Mouse (Mus musculus) heart, adult 2 months (tissue): Measurements from ENCODE around the gene Hoxb4. TPM values are rescaled to one million over a fixed set of nuclear protein-coding genes. Genes with fewer than 3 reads are reported as not detected.

Source experiments
- DNase-seq, 2 experiments: peaks; one replicate each; pipeline ENCODE4 v3.0.0; 2021
- H3K27ac ChIP-seq: fragments of 200-600 bp; 2 replicates; pipeline ENCODE4 v1.8.1; 2022
- H3K27me3 ChIP-seq: fragments of 200-500 bp; 2 replicates; pipeline ENCODE4 v1.6.1; 2012; ENCODE audit warnings: mild to moderate bottlenecking, low read length, inconsistent platforms, mixed read lengths; ENCODE audit not compliant: control insufficient read depth, insufficient read depth
- H3K36me3 ChIP-seq: fragments of 200-500 bp; 2 replicates; pipeline ENCODE4 v1.6.1; 2012; ENCODE audit warnings: low read length, inconsistent platforms; ENCODE audit not compliant: control insufficient read depth, insufficient read depth
- H3K4me1 ChIP-seq: fragments of 200-500 bp; 2 replicates; pipeline ENCODE4 v1.6.1; 2011; ENCODE audit warnings: low read length; ENCODE audit not compliant: control insufficient read depth, insufficient read depth
- H3K4me3 ChIP-seq: fragments of 200-600 bp; 2 replicates; pipeline ENCODE4 v1.8.1; 2022
- H3K79me2 ChIP-seq: fragments of 200-500 bp; replicated peaks from 2 replicates; pipeline ENCODE4 v1.6.1; 2012; ENCODE audit warnings: mild to moderate bottlenecking, inconsistent platforms, low read length, moderate library complexity, mixed read lengths; ENCODE audit not compliant: control insufficient read depth, insufficient read depth
- H3K9ac ChIP-seq: fragments of 200-500 bp; 2 replicates; pipeline ENCODE4 v1.6.1; 2012; ENCODE audit warnings: low read depth, mild to moderate bottlenecking, control low read depth, inconsistent platforms, low read length, mixed read lengths
- CTCF ChIP-seq: fragments of 200-600 bp; IDR thresholded peaks from 2 replicates; pipeline ENCODE4 v1.8.1; 2022; ENCODE audit warnings: antibody characterized with exemption, mild to moderate bottlenecking, moderate library complexity
- EP300 ChIP-seq: fragments of 200-500 bp; IDR thresholded peaks from 2 replicates; pipeline ENCODE4 v1.6.1; 2011; ENCODE audit warnings: low read depth, low read length, control low read depth; ENCODE audit not compliant: insufficient read depth
- POLR2A ChIP-seq: fragments of 200-500 bp; IDR thresholded peaks from 2 replicates; pipeline ENCODE4 v1.6.1; 2011; ENCODE audit warnings: mild to moderate bottlenecking, low read depth, low read length, control low read depth; ENCODE audit not compliant: insufficient read depth
- WGBS: fragments of 180-500 bp; shearing (Covaris S2); methylation state at CpG from one replicate; pipeline ENCODE4 v1.1.7; 2018; 5-methylcytosine and 5-hydroxymethylcytosine counted together
- intact Hi-C: fragments of 180-260 bp; cut with DNase I; formaldehyde crosslinking; loops from one replicate; pipeline ENCODE4 v1.15.1; 2025
- microRNA-seq, 2 experiments: library from miRNA; unstranded; fragments of <30 nt; microRNA quantifications; one replicate each; pipeline ENCODE4 v1.2.0; 2021
- polyA plus RNA-seq: library from polyadenylated mRNA; depleted of rRNA; stranded (reverse); fragments of >200 nt; gene quantifications from 2 replicates; pipeline ENCODE4 v1.2.3, GENCODE M21; 2012; rRNA removed
- total RNA-seq, 2 experiments: library from RNA; stranded (reverse); gene quantifications; 2 replicates each; pipeline ENCODE4 v1.2.3; 2021

The Hoxb4 gene
- total and polyA plus RNA-seq, 3 experiments, result 0.63 to 1.1 (median 0.75) TPM

- Histone ChIP-seq H3K27me3 (peaks cover 22% of the 10 kb centered on the region), H3K27ac (no peak overlapping the region), H3K4me3 (no peak overlapping the region), H3K4me1 (no peaks in the 10 kb centered on the region), H3K79me2 (no peaks in the 10 kb centered on the region), H3K9ac (no peak overlapping the region), H3K36me3 (no peaks in the 10 kb centered on the region)
- WGBS, result 16% methylated on average over 5 of the region's 5 CpGs
- DNase-seq, result no peak
- intact Hi-C loops, result loop anchor here (5.0 kb wide), 1 partner anchor 39 kb away; no protein-coding TSS in a partner anchor
- no peak for TF ChIP-seq EP300
- TF ChIP-seq POLR2A, result no peak
- TF ChIP-seq CTCF, result no peak
These were observed 50.6 kb downstream of the Hoxb4 start for GRCm38 (mm10) chr11:96368686-96369085.

GRCm38 (mm10) chr11:96369140-96369539, 51.1 kb downstream of the Hoxb4 start:
- Histone ChIP-seq H3K27ac (no peak overlapping the region), H3K9ac (no peak overlapping the region), H3K4me1 (no peaks in the 10 kb centered on the region), H3K4me3 (no peak overlapping the region), H3K36me3 (no peaks in the 10 kb centered on the region), H3K79me2 (no peaks in the 10 kb centered on the region), H3K27me3 (peaks cover 21% of the 10 kb centered on the region)
- intact Hi-C loops, result loop anchor here (5.0 kb wide), 1 partner anchor 38 kb away; no protein-coding TSS in a partner anchor
- TF ChIP-seq POLR2A (no peak), EP300 (no peak), CTCF (no peak)
- DNase-seq, result no peak
- 41% methylated on average over 7 of the region's 7 CpGs for WGBS

Small RNA genes lying within 50 kb of the gene (microRNA-seq; reads per million reads assigned to microRNA genes)
- gene Mir10a, result 1,670 to 2,301 reads per million in 2 experiments

Other genes starting within 250 kb of the Hoxb4 start
- 1,000 to 10,000 TPM; 3,096 to 3,522 TPM for gene Atp5g1, start 242.6 kb upstream of the Hoxb4 start, total RNA-seq
- 5,903 and 6,025 TPM in 2 replicates for gene Atp5g1, start 242.6 kb upstream of the Hoxb4 start, polyA plus RNA-seq
- not detected for gene Calcoco2, start 206.3 kb upstream of the Hoxb4 start, total RNA-seq
- not detected in 2 replicates for gene Calcoco2, start 206.3 kb upstream of the Hoxb4 start, polyA plus RNA-seq
- not detected for gene Ttll6, start 184.5 kb upstream of the Hoxb4 start, total RNA-seq
- gene Ttll6, start 184.5 kb upstream of the Hoxb4 start, polyA plus RNA-seq, result 0.06 and 0.18 TPM in 2 replicates
- gene Hoxb13, start 124.0 kb upstream of the Hoxb4 start, total RNA-seq, result not detected
- gene Hoxb13, start 124.0 kb upstream of the Hoxb4 start, polyA plus RNA-seq, result not detected in 2 replicates
- gene Hoxb9, start 46.8 kb upstream of the Hoxb4 start, total RNA-seq, result not detected
- not detected in 2 replicates for gene Hoxb9, start 46.8 kb upstream of the Hoxb4 start, polyA plus RNA-seq
- not detected for gene Hoxb8, start 36.4 kb upstream of the Hoxb4 start, total RNA-seq
- not detected in 2 replicates for gene Hoxb8, start 36.4 kb upstream of the Hoxb4 start, polyA plus RNA-seq
- gene Hoxb7, start 31.6 kb upstream of the Hoxb4 start, total RNA-seq, result not detected
- not detected in 2 replicates for gene Hoxb7, start 31.6 kb upstream of the Hoxb4 start, polyA plus RNA-seq
- gene Hoxb6, start 25.8 kb upstream of the Hoxb4 start, total RNA-seq, result not detected
- gene Hoxb6, start 25.8 kb upstream of the Hoxb4 start, polyA plus RNA-seq, result not detected in 2 replicates
- gene Hoxb5, start 14.9 kb upstream of the Hoxb4 start, total RNA-seq, result under 1 TPM in 1 of 2 experiments, not detected in 1; 0.18 TPM
- 0.20 and 0.23 TPM in 2 replicates for gene Hoxb5, start 14.9 kb upstream of the Hoxb4 start, polyA plus RNA-seq
- under 1 TPM; 0.23 to 0.30 TPM for gene Hoxb3, start 5.1 kb downstream of the Hoxb4 start, total RNA-seq
- gene Hoxb3, start 5.1 kb downstream of the Hoxb4 start, polyA plus RNA-seq, result 0.64 and 0.82 TPM in 2 replicates
- gene Hoxb2, start 32.3 kb downstream of the Hoxb4 start, total RNA-seq, result under 1 TPM; 0.23 to 0.68 TPM
- 0.91 and 1.4 TPM in 2 replicates for gene Hoxb2, start 32.3 kb downstream of the Hoxb4 start, polyA plus RNA-seq
- gene Hoxb1, start 47.5 kb downstream of the Hoxb4 start, total RNA-seq, result not detected
- gene Hoxb1, start 47.5 kb downstream of the Hoxb4 start, polyA plus RNA-seq, result not detected in 2 replicates
- gene Skap1, start 146.3 kb downstream of the Hoxb4 start, total RNA-seq, result under 1 TPM in 1 of 2 experiments, not detected in 1; 0.25 TPM
- 0.67 and 0.98 TPM in 2 replicates for gene Skap1, start 146.3 kb downstream of the Hoxb4 start, polyA plus RNA-seq